Mouse (Mus musculus) heart, adult 11 months (tissue): ENCODE measurements at regions not wholly inside any gene's neighbourhood (a gene's known extent, or its start where the extent isn't known, plus 50 kb on each side); places are given as distances from the start of the nearest gene placed in this dataset.
"Not testable (repeated sequence)": the region's sequence is repeated elsewhere in the genome, so short reads cannot be mapped to it uniquely, and the experiment has no call there.

Experiments used
- DNase-seq: peaks from one replicate; pipeline ENCODE4 v3.0.0; 2022

DNA sequence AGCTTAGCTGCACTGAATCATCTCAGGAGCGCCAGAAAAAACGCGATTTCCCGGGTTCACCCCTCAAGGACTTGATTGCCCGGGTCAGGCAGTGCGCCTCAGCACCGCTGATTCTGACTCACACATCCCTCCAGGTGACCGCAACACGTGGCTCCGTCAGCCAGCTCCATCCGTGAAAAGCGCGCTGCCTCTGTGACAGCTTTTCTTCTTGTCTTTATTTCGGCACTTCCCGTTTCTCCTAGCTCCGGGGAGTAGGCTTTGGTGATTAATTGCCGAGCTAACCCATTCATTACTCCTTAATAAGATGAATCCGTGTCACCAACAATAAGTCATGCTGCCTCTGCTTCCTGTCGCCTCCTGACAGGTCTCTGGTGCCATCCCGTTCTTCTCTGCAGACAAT is 108.6 kb downstream of the Katnal1 start:
- no peak for DNase-seq

DNA sequence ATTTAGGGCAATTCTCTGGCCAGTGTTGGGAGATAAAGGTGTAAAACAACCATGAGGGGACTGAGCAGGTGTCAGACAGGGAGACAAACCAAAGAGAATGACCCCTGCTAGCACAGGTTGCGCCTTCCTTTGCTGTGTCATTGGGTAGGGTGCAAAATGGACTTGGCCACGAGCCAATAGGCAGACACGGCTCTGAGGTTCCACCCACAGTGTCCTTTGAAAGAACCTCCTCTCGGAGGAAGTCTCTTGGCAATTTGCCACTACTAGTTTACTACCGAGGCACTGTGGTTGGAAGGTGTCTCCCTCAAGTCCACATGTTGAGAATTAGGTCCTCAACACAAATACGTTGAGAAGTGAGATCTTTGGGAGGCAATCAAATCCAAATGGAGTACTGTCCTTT is 109.7 kb downstream of the Katnal1 start:
- no peak for DNase-seq

DNA sequence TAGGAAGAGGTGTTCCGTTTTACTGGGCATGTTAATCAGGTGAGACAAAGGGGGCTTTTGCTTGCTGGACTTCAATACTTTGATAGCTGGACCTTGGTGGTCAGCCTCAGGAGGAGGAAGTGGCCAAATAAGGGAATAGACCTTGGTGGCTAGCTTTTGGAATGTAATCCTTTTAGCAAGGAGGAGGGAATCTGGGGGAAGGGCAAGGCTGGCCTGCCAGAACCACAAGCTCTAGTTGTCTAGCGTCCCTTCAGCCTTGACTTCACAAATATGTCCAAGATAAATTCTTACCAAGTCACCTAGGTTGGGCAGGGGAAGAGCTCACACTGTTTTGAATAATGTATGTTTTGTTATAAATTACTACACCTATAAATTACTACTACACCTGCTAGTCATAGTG is 110.4 kb downstream of the Katnal1 start:
- DNase-seq: no peak

DNA sequence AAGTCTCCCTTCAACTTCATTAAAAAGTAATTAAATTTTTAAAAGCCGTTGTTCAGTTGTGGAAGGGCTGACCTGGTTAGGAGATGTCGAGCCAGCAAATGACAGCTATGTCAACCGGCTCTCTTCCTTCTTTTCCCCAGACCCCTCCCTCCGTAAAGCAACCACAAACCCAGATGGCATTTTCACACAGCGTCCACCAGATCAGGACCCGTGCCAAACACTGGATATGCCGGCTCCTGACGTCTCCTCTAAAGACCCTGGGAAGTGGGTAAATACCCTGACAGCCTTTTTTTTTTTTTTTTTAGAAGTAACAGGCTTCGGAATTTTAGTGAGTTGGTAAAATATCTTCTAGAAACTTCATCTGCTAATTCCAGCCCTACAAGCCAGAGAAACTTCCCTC is 116.3 kb downstream of the Katnal1 start:
- no peak for DNase-seq

DNA sequence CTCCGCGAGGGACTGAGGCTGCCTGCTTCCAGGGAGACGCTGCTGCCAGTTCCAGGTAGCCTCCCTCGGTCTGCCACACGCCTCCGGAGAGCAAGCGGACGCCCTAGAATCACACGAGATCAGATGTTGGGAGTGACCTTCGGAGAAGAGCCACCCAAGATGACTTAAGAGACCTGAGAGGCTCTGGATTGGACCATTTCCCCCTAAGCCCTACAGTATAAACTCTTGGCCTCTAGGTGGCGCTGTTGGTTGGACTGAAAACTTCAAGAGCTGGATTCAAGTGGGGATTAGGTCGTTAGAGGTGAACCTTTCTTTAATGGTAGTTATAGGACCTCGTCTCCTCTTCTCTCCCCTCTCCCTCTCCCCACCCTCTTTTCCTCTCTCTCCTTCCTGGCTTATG is 117.1 kb downstream of the Katnal1 start:
- no peak for DNase-seq

DNA sequence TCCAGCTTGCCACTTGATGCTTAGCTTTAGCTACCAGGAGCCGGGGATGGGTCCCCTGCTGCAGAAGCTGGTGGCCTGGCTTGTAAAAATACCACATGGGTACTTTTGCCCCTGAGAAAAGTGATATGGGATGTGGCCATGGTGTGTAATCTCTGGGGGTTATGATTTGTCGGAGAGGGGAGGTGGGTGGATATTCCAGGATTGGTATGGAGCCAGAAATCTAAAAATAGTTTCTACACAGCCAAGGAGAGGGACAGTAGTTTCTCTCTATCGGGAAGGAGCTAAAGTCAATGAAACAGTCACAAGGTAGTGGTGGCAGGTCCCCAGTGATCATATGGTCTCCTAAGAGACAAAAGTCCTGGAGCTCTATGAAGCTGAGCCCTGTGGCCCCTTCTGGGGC is 119.6 kb downstream of the Katnal1 start:
- no peak for DNase-seq

DNA sequence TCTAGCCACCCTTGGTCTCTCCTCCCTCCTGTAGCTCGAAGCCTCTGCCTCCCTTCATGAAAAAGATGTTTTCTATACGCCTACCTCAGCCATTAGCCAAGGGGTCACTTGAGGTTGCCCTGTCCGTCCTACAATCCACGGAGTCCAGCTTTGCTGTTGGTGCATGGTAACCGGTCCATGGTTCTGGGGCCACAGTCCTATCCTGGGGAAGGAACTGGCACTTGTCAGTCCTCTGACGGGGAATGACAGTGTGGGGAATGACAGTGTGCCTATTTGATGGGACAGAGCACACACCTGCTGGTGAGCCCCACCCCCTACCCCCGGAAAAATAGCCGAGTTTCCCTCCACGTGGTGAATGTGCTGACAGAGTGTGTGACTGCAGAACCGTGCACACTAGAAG is 120.1 kb downstream of the Katnal1 start:
- DNase-seq: no peak

DNA sequence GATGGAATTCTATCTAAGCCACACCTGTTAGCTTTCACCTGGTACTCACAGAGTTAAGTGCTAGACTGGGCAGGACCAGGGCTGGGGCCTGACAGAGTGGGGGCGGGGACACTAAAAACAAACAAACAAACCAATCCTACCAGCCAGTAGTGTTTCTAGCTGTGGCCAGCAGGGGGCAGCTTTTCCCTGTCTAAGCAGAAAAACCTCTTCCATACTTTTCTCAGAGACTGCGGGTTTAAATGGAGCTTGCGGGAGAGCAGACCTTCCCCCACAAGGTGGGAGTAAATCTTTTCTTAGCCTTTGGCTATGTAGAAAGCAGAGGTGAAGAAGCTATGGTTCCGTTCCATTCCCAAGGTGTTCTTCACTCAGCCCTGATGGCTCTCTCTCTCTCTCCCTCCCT is 120.7 kb downstream of the Katnal1 start:
- DNase-seq: no peak

DNA sequence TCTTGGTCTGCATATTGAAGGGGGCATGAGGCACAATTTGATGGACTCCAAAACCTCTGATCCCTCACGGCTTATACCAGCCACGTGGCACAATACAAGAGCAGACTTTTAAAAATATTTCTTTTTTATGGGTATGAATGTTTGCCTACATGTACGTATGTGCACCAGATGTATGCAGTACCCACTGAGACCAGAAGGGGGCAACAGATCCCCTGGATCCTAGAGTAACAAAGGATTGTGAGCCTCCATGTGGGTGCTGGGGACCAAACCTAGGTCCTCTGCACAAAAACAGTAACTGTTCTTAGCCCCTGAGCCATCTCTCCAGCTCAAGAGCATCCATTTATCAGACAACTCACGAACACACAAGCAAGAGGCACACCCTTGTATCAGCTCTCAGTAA is 121.5 kb downstream of the Katnal1 start:
- DNase-seq: no peak

DNA sequence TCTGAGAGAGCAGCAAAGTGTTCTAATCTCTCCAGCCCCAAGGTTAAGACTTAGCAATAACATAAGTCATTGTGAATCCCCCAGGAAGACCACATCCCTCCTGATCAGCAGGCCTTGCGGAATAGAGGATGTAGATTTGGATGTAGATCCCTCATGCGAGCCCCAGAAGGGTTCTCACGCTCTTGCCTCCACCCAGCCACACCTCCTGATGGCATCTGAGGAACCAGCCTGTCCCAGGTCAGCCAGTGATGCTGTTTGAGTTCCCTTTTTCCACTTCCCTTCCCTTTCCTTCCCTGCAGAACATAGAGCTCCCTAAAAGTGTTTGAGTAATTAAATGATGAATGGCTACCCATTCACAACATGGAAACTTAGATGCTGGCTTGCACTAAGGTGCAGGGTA is 124.1 kb downstream of the Katnal1 start:
- DNase-seq: no peak

DNA sequence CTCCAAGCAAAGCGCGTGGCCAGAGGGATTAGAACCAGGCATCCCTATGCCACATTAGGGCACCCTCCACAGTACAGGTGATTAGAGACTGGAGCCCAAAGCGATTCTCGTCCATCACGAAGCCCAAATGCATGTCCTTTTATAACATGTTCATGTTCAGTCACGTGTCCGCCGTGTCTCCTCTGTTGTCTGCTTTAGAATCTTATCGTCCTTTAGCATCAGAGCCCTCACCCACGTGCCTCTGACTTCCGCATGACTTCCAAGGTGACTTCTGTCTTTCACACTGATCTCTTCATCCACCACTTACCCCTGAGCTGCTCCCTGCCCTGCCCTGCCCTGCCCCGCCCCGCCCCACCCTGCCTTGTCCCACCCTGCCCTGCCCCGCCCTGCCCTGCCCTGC is 125.3 kb downstream of the Katnal1 start:
- DNase-seq: no peak

DNA sequence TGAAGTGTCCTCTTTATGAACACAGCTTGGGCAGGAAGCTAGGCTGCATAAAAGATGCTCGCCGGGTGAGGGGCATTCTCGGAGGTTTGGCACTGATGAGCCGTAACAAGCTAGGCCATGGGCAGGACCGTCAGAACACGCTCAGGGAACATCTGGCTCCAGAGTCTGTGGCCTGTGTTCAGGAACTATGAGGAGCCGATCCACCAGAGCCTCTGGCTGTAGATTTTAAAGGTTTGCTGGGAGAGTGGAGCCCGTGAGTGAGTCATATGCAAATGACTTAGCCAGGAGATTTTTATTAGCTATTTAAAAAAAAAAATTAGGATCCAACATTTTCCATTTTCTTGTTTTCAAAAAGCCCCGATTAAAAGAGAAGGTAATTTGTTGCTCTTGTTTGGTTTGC is 126.4 kb downstream of the Katnal1 start:
- no peak for DNase-seq

DNA sequence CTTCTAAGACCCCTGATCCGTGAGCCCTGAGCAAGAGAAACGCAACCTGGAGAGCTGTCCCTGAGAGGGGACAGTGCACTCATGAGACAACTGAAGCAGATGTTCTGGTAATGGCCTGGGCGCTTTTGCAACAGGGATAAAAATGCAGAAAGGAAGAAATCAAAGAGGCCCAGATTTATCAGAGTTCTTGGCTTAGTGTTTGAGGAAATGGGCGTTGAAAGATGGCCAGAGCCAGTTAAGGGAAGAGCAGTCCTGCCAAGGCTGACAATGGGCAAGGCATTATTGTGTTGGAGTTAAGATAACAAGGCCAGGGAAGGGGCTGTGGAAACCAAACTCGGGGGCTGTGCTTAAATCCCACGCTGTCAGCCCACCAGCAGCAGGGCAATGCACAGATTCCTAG is 130.6 kb downstream of the Katnal1 start:
- no peak for DNase-seq

DNA sequence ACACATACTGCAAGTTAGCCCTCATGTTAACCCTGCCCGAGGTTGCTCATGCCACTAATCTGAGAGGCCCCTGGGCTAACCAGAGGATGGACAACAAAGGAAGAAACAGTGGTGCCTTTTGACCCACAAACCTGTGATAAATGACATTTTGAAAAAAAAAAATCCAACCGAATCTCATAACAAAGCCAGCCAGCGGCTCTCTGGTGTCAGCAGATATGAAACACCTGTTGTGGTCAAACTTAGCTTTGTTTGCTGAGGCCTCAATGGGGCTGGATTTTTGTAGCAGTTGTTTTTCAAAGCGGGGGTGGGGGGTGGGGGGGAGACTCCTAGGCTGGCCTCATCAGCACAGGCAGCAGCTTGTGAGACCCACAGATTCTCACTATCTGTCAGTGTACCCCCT is 133.0 kb downstream of the Katnal1 start:
- DNase-seq: no peak

DNA sequence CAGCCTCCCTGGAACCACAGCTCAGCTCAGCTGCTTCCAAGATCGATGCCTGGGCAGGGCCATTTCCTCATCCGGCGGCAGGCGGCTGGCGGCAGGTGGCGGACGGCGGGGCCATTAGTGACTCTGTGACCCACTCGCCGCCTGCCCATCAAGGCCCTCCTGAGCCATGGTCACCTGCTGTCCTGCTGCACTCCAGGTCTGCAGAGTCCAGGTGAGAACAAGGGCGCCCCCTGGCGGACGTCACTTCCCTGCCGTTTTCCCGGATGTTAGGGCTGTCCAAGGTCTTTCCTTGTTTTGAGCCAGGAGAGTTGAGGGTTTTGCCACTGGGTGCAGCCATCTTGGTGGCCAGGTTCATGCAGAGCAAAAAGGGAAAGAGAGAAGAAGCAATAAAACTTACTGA is 134.7 kb downstream of the Katnal1 start:
- DNase-seq: peak; percentile 93

DNA sequence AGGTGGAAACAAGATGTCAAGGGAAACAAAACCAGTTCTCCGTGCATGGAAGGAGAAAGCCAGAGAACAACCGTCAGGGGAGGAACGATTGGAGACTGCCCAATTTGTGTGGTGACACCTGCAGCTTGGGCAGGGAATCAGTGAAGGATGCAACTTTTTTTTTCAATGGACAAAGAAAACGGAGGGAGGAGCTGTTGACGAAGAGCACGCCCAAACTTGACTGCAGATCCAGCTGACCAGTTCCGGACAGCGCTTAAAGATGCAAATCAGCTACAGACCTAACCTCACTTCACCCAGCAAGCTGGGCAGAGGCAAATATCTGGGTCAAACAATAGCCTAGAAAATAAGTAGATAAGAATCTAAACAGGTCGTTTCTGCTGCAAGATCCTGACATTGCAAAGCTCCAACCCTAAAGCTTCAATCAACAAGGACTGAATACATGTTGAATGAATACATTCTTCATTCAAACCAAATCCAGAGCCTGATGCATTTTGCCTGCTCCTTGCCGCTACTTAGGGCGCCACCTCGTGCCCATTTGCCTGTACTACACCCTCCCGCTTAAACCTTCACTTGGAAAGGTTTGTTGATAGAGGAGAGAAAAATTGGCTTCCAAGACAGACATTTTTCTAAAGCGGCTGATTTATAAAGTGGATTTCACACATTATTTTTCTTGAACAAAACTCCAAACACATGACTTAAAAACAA is 136.2 kb downstream of the Katnal1 start:
- DNase-seq: peak; percentile 94

DNA sequence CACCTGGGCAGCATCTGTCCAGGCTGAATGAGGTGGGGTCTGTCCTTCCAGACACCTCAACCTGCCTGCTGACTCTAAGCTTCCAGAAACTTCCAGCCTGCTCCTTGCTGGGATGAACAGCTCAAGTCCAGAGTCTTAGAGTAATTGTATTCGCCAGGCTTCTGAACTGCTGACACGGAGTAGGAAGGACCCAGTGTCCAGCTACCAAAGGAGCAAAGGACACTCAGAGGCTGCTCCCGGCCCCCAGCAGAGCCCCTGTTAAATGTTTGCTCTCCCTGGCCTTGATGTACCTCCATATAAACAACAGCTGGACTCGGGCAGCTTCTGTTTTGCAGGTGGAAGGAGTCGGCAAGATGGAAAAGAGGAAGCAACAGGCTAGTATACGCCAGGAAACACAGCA is 137.5 kb downstream of the Katnal1 start:
- no peak for DNase-seq

DNA sequence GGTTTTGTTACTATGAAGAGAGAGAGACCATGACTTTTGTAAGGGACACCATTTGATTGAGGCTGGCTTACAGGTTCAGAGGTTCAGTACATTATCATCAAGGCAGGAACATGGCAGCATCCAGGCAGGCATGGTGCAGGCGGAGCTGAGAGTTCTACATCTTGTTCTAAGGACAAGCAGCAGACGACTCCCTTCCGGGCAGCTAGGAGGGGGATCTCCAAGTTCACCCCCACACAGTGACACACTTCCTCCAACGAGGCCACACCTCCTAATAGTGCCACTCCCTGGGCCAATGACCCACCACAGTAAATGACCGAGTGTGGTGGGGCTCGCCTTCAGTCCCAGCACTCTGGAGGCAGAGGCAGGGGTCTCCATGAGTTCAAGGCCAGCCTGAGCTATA is 138.8 kb downstream of the Katnal1 start:
- DNase-seq: not testable (repeated sequence)

DNA sequence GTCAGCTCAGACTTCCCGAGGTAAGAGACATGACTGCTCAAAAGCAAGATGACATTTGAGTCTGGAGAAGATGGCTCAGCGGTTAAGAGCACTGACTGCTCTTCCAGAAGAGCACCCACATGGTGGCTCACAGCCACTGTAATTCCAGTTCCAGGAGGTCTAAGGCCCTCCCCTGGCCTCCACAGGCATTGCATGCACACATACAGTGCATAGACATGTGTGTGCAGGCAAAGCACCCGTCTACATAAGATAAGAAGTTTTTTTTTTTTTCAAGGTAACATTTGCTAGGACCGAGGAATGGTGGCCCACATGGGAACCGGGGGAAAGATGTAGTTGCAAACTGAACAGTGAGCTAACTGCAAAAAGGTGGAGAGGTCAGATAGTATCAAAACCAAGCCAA is 139.3 kb downstream of the Katnal1 start:
- DNase-seq: no peak

DNA sequence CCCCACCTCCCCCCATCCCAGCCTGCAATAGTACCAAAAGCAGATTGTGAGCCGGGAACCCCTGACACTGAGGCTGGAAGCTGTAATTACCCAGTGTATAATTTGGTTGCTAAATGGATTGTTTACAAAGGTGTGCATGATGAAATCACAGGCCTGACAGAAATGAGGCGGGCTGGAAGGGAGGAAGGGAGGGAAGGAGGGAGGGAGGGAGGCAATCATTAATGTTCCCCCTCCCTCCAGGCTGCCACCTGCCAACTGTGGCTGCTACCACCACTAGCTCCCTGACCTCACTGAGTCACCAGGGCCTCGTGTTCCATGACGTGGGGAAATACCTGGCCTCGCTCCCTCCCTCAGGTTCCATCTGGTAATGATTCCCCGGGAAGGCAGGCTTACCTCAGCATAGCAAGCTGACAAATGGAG is 140.0 kb downstream of the Katnal1 start:
- no peak for DNase-seq

DNA sequence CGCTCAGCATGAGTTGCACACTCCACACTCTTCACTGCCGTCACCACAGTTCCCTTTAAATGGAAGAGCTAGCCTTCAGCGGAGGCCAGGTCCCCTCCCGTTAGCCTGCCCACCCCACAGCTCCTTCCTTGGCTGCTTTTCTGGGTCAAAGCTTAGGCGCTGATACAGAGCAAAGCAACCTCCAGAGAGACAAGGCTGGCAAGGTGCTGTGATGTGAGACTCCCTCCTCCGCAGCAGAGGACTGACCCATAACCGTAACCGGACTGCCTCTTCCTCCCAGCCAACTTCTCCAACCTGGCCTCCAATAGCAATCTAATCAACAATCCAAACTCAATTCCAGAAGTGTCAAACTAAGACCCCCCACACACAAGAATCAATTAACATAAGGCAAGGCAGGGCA is 140.4 kb downstream of the Katnal1 start:
- no peak for DNase-seq

DNA sequence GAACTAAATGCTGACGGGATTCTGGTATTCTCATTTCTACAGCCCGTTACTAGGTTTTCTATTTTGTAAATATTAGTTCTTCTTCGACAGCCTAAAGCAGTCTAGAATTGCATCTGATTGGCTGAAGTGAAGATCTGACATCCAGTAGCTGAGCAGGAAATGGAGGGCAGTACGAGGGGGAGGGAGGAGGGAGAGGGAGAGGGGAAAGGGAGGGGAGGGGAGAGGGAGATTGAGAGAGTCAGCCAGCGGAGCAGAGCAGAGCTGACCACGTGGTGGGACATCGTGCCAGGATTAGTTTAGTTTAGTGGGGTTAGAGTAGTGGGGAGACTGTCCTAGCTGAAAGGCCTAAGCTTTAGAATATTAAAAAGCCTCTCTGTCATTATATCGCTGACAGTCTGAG is 141.8 kb downstream of the Katnal1 start:
- DNase-seq: no peak

DNA sequence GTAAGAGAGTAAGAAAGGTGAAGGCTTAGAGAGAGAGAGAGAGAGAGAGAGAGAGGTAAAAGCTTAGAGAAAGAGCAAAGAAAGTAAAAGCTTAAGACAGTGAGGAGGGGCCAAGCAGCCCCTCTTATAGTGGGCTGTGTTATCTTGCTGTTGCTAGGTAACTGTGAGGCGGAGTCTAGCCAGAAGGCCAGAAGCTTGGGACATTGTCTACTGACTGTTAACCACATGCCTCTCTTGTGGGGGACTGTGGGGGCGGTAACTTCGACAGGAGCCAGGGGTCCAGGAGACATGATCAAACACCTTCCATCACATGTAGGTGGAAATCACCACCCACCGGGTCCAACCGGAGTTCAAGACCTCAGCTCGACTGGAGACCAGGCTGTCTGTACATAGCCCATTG is 148.0 kb downstream of the Katnal1 start:
- DNase-seq: not testable (repeated sequence)

DNA sequence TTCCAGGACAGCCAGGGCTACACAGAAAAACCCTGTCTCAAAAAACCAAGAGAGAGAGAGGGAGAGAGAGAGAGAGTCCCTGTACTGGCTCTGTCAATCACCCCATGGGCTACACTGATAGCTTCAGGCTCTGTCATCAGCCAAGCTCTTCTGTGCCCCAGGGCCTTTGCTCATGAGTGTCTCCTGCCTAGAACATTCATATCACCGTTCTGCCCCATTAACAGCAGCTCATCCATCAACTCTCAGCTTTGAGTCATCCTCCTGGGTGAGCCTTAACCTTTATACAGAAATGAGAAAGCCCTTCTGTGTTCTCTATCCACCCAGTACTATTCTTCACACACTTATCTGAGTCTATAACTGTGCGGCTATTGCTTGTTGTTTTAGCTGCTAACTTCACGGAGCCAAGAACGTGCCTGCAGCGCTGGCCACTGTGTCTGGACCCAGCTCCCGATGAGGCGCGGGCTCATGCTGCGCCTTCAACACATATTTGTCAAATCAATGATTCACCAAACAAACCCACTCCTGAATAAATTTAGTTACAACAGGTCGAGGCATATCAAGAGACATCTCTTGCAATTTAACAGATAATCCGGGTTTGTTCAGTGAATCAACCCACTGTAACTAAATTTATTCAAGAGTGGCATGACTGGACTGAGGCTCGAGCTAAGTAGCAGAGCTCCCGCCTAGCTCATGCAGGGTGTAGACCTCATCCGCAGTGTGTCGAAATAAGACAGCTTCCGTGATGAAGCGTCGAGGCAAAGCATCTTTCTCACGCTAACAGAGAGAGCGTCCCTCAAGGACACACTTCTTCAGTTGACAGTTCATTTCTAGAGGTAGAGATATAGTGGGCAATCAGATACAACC is 152.1 kb downstream of the Katnal1 start:
- no peak for DNase-seq

DNA sequence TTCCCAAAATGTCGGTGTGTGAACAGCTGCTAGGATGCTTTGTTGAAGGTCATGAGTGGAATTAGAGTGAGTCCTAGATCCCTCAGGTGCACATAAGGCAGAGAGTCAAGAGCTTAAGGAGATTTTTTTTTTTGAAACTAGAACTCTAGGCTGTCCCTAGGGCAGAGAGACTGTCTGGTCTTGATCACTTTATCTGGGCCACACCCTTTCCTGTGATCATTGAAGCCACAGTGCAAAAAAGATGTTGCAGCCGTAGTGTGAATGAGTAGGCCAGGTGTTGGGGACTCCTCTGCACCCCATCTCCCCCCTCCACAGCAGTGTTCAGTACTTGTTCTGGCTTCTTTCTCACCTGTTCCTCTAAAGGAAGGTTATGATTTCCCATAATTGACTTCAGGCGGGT is 153.9 kb downstream of the Katnal1 start:
- no peak for DNase-seq
